Mouse (Mus musculus) cerebral cortex, adult 2 months (tissue): ENCODE measurements around the gene 1700028K03Rik.

ENCODE experiments used
- WGBS: fragments of 180-500 bp; shearing (Covaris S2); methylation state at CpG from one replicate; pipeline ENCODE4 v1.1.7; 2018; 5-methylcytosine and 5-hydroxymethylcytosine counted together

The 1700028K03Rik gene

GRCm38 (mm10) chr5:107541696-107542095 is 7.2 kb downstream of the 1700028K03Rik start:
- 37% methylated on average over 7 of the region's 7 CpGs for WGBS

- 71% methylated on average over 4 of the region's 4 CpGs for WGBS
Measured at GRCm38 (mm10) chr5:107545927-107546326, 11.4 kb downstream of the 1700028K03Rik start.

GRCm38 (mm10) chr5:107547955-107548354 is 13.4 kb downstream of the 1700028K03Rik start:
- WGBS = 64% methylated on average over 3 of the region's 3 CpGs

GRCm38 (mm10) chr5:107548444-107548843 is 13.9 kb downstream of the 1700028K03Rik start:
- 97% methylated on average over 3 of the region's 3 CpGs for WGBS

- 89% methylated on average over 5 of the region's 5 CpGs for WGBS
Measured at GRCm38 (mm10) chr5:107554336-107554735, 19.8 kb downstream of the 1700028K03Rik start.

GRCm38 (mm10) chr5:107556969-107557368 is 22.5 kb downstream of the 1700028K03Rik start:
- 77% methylated on average over 3 of the region's 3 CpGs for WGBS

GRCm38 (mm10) chr5:107569148-107569547 is 34.6 kb downstream of the 1700028K03Rik start:
- 85% methylated on average over 9 of the region's 9 CpGs for WGBS

- WGBS = 2% methylated on average over 60 of the region's 64 CpGs
Measured at GRCm38 (mm10) chr5:107597301-107598077, 63.0 kb downstream of the 1700028K03Rik start, which contains the start of the genes Rpap2 and Glmn. TSS of gene Rpap2 (plus strand) at chr5:107597373. TSS of gene Glmn (minus strand) at chr5:107597888.

GRCm38 (mm10) chr5:107598380-107598779 is 63.9 kb downstream of the 1700028K03Rik start:
- 13% methylated on average over 4 of the region's 4 CpGs for WGBS
